Mouse (Mus musculus) CD4-positive, CD25-positive, alpha-beta regulatory T cell, adult 9 weeks (primary cell): ENCODE results near the gene Actl11. TPM values are rescaled to one million over a fixed set of nuclear protein-coding genes. Genes with fewer than 3 reads are reported as not detected.

Experiments
- polyA plus RNA-seq: library from polyadenylated mRNA; unstranded; fragments of 100-300 nt; shearing (Covaris generic); gene quantifications from one replicate; pipeline ENCODE4 v1.2.1, GENCODE M21; 2017

Actl11 gene
- polyA plus RNA-seq = not detected

GRCm38 (mm10) chr9:107928169-107928568 is at the start of gene Actl11:
Gene Actl11 (plus strand): TSS chr9:107928469.

GRCm38 (mm10) chr9:107887804-107888266 is 40.4 kb upstream of the Actl11 start, which contains the start of gene Mon1a:
Gene Mon1a (plus strand): TSS chr9:107888151.

GRCm38 (mm10) chr9:107906252-107906966 is 21.9 kb upstream of the Actl11 start, which contains the start of gene Mst1r:
Gene Mst1r (plus strand): TSS chr9:107906873.

GRCm38 (mm10) chr9:107935374-107935773 is 7.1 kb downstream of the Actl11 start, which contains the start of gene Camkv:
Gene Camkv (plus strand): TSS chr9:107935674.

GRCm38 (mm10) chr9:107949922-107950235 is 21.6 kb downstream of the Actl11 start, which contains the start of gene Traip:
Gene Traip (plus strand): TSS chr9:107950136.

GRCm38 (mm10) chr9:107975399-107976386 is 47.4 kb downstream of the Actl11 start, which contains the start of gene Uba7:
Gene Uba7 (plus strand): TSS chr9:107975505.

Other genes with a start within 250 kb of the Actl11 start
- gene Gnat1, start 248.8 kb upstream of the Actl11 start, polyA plus RNA-seq = not detected
- not detected for gene Sema3f, start 218.0 kb upstream of the Actl11 start, polyA plus RNA-seq
- gene Rbm5, start 157.5 kb upstream of the Actl11 start, polyA plus RNA-seq = 336 TPM
- gene Rbm6, start 55.2 kb upstream of the Actl11 start, polyA plus RNA-seq = 128 TPM
- gene Mon1a, start 40.3 kb upstream of the Actl11 start, polyA plus RNA-seq = 15.9 TPM
- gene Mst1r, start 21.6 kb upstream of the Actl11 start, polyA plus RNA-seq = not detected
- gene Camkv, start 7.2 kb downstream of the Actl11 start, polyA plus RNA-seq = not detected
- gene Traip, start 21.7 kb downstream of the Actl11 start, polyA plus RNA-seq = 4.0 TPM
- gene Uba7, start 47.0 kb downstream of the Actl11 start, polyA plus RNA-seq = 343 TPM
- not detected for gene Gm20661, start 54.6 kb downstream of the Actl11 start, polyA plus RNA-seq
- 2.0 TPM for gene Inka1, start 57.4 kb downstream of the Actl11 start, polyA plus RNA-seq
- gene Cdhr4, start 64.0 kb downstream of the Actl11 start, polyA plus RNA-seq = 0.42 TPM
- not detected for gene Gm20662, start 67.9 kb downstream of the Actl11 start, polyA plus RNA-seq
- 59.6 TPM for gene Ip6k1, start 74.0 kb downstream of the Actl11 start, polyA plus RNA-seq
- 40.5 TPM for gene Gmppb, start 120.8 kb downstream of the Actl11 start, polyA plus RNA-seq
- gene Amigo3, start 124.7 kb downstream of the Actl11 start, polyA plus RNA-seq = 3.9 TPM
- 2.1 TPM for gene Mst1, start 152.0 kb downstream of the Actl11 start, polyA plus RNA-seq
- gene Rnf123, start 154.9 kb downstream of the Actl11 start, polyA plus RNA-seq = 172 TPM
- gene Apeh, start 166.1 kb downstream of the Actl11 start, polyA plus RNA-seq = 108 TPM